Mouse (Mus musculus): ENCODE results near the gene Mtf2. TPM values are rescaled to one million over a fixed set of nuclear protein-coding genes. Genes with fewer than 3 reads are reported as not detected.

Gene Mtf2
- total and polyA plus RNA-seq, 3 experiments, result 26.6 to 112 (median 95.1) TPM

- Histone ChIP-seq H3K36me3 (replicated peaks) (peaks cover 17% of the 10 kb centered on the region), H3K27me3 (ENCODE audit: insufficient read depth, low read length) (no peaks in the 10 kb centered on the region), H3K4me3 (ENCODE audit: low read depth, low read length) (no peak overlapping the region), H3K4me1 (ENCODE audit: insufficient read depth, low read depth, low read length) (peaks cover 2% of the 10 kb centered on the region; the same call in 1 of the 2 replicates), H3K9me3 (replicated peaks) (no peaks in the 10 kb centered on the region)
- no peak for ATAC-seq (ENCODE audit: extremely low read depth, insufficient number of reproducible peaks, low FRiP score, poor library complexity, severe bottlenecking)
- no peak for TF ChIP-seq GATA1 (IDR thresholded peaks at IDR 0.05; ENCODE audit: borderline replicate concordance, low read length)
- DNase-seq (ENCODE audit: low spot score), result no peak
Observed at GRCm38 (mm10) chr5:108152592-108152991, 87.1 kb downstream of the Mtf2 start.

Other genes with a start within 250 kb of the Mtf2 start
- gene Ube2d2b, start 235.6 kb upstream of the Mtf2 start, total RNA-seq (2014; fragmentation: Nextera tagmentation), result not detected in 2 replicates
- gene Ube2d2b, start 235.6 kb upstream of the Mtf2 start, total RNA-seq (2017), result 0.05 TPM in 1 of 2 replicates, not detected in the other
- not detected in 2 replicates for gene Ube2d2b, start 235.6 kb upstream of the Mtf2 start, polyA plus RNA-seq (2012)
- gene Evi5, start 190.6 kb upstream of the Mtf2 start, total RNA-seq (2014; fragmentation: Nextera tagmentation), result 58.1 and 94.2 TPM in 2 replicates
- gene Evi5, start 190.6 kb upstream of the Mtf2 start, total RNA-seq (2017), result 26.1 and 36.4 TPM in 2 replicates
- gene Evi5, start 190.6 kb upstream of the Mtf2 start, polyA plus RNA-seq (2012), result 3.3 and 3.8 TPM in 2 replicates
- 875 and 1,036 TPM in 2 replicates for gene Rpl5, start 165.2 kb upstream of the Mtf2 start, total RNA-seq (2014; fragmentation: Nextera tagmentation)
- 329 and 387 TPM in 2 replicates for gene Rpl5, start 165.2 kb upstream of the Mtf2 start, total RNA-seq (2017)
- gene Rpl5, start 165.2 kb upstream of the Mtf2 start, polyA plus RNA-seq (2012), result 53.7 and 54.0 TPM in 2 replicates
- 52.3 and 54.3 TPM in 2 replicates for gene Fam69a, start 78.6 kb upstream of the Mtf2 start, total RNA-seq (2014; fragmentation: Nextera tagmentation)
- 24.9 and 25.8 TPM in 2 replicates for gene Fam69a, start 78.6 kb upstream of the Mtf2 start, total RNA-seq (2017)
- 1.8 and 2.3 TPM in 2 replicates for gene Fam69a, start 78.6 kb upstream of the Mtf2 start, polyA plus RNA-seq (2012)
- gene Tmed5, start 66.9 kb downstream of the Mtf2 start, total RNA-seq (2014; fragmentation: Nextera tagmentation), result 40.3 and 43.8 TPM in 2 replicates
- gene Tmed5, start 66.9 kb downstream of the Mtf2 start, total RNA-seq (2017), result 31.0 and 48.4 TPM in 2 replicates
- gene Tmed5, start 66.9 kb downstream of the Mtf2 start, polyA plus RNA-seq (2012), result 31.8 and 43.3 TPM in 2 replicates
- 31.3 and 33.7 TPM in 2 replicates for gene Ccdc18, start 67.2 kb downstream of the Mtf2 start, total RNA-seq (2014; fragmentation: Nextera tagmentation)
- gene Ccdc18, start 67.2 kb downstream of the Mtf2 start, total RNA-seq (2017), result 13.5 and 17.4 TPM in 2 replicates
- 0.52 and 0.77 TPM in 2 replicates for gene Ccdc18, start 67.2 kb downstream of the Mtf2 start, polyA plus RNA-seq (2012)
- gene Dr1, start 203.2 kb downstream of the Mtf2 start, total RNA-seq (2014; fragmentation: Nextera tagmentation), result 87.7 and 91.5 TPM in 2 replicates
- gene Dr1, start 203.2 kb downstream of the Mtf2 start, total RNA-seq (2017), result 59.1 and 66.4 TPM in 2 replicates
- gene Dr1, start 203.2 kb downstream of the Mtf2 start, polyA plus RNA-seq (2012), result 29.9 and 42.5 TPM in 2 replicates
- gene Pigg, start 246.9 kb downstream of the Mtf2 start, total RNA-seq (2014; fragmentation: Nextera tagmentation), result 6.1 and 11.7 TPM in 2 replicates
- gene Pigg, start 246.9 kb downstream of the Mtf2 start, total RNA-seq (2017), result 11.3 and 11.4 TPM in 2 replicates
- gene Pigg, start 246.9 kb downstream of the Mtf2 start, polyA plus RNA-seq (2012), result 1.3 and 2.0 TPM in 2 replicates